Mouse (Mus musculus) Patski (cell line): ENCODE data around the gene Smim24. TPM values are rescaled to one million over a fixed set of nuclear protein-coding genes. Genes with fewer than 3 reads are reported as not detected.
A peak's percentile ranks its signal among the peaks of the same experiment; 100 is the strongest.

ENCODE experiments used
- ATAC-seq: fragments of 100-300 bp; one replicate; pipeline ENCODE4 v1.8.0; 2021
- CTCF ChIA-PET: fragments of 350-600 bp; sonication (Branson Sonifier 250); formaldehyde crosslinking; loops from one replicate; lab custom pipeline; 2022; ENCODE audit warnings: inconsistent platforms; lab: Charles Lee
- POLR2A ChIA-PET: fragments of 350-600 bp; sonication (Branson Sonifier 250); formaldehyde crosslinking; loops from one replicate; lab custom pipeline; 2022; ENCODE audit warnings: antibody characterized with exemption, inconsistent platforms; lab: Charles Lee
- DNase-seq: peaks from one replicate; pipeline ENCODE4 v3.0.0-alpha.2; 2011; ENCODE audit warnings: low read depth, low spot score
- H3K27me3 ChIP-seq: fragments of 371-371 bp; one replicate; pipeline ENCODE4 v1.5.1; 2021
- CTCF ChIP-seq: fragments of 100-300 bp; IDR thresholded peaks from one replicate; pipeline ENCODE4 v1.5.1; 2021
- in situ Hi-C: fragments of 300-500 bp; cut with MboI; formaldehyde crosslinking; loops from 3 replicates; pipeline ENCODE4 v1.11.1; 2018; ENCODE audit warnings: low pct_unique_long_range_greater_than_20kb, mixed read lengths
- polyA plus RNA-seq: library from polyadenylated mRNA; unstranded; gene quantifications from one replicate; pipeline ENCODE4 v1.2.3, GENCODE M21; 2021

Smim24 gene
- polyA plus RNA-seq, 1 experiment from 2014 or later: 0.18 TPM

- ChIA-PET CTCF (no interaction called here), POLR2A (no interaction called here)
- ATAC-seq: no peak
- no peak for DNase-seq
- in situ Hi-C loops: no loop called here
- no peaks in the 10 kb centered on the region for H3K27me3 ChIP-seq
- no peak for TF ChIP-seq CTCF
Observed at GRCm38 (mm10) chr10:81427327-81427726, 34.5 kb downstream of the Smim24 start.

- H3K27me3 ChIP-seq: no peaks in the 10 kb centered on the region
- in situ Hi-C loops: no loop called here
- POLR2A ChIA-PET: no interaction called here
- DNase-seq (no peak), ATAC-seq (no peak)
- CTCF ChIA-PET: no interaction called here
- TF ChIP-seq CTCF: no peak
Observed at GRCm38 (mm10) chr10:81427804-81428506, 35.1 kb downstream of the Smim24 start.

- H3K27me3 ChIP-seq: no peaks in the 10 kb centered on the region
- POLR2A ChIA-PET: no interaction called here
- CTCF ChIA-PET: no interaction called here
- DNase-seq: no peak
- ATAC-seq: no peak
- no peak for TF ChIP-seq CTCF
- in situ Hi-C loops: no loop called here
Observed at GRCm38 (mm10) chr10:81428507-81428870, 35.6 kb downstream of the Smim24 start.

GRCm38 (mm10) chr10:81429092-81429491, 36.2 kb downstream of the Smim24 start:
- no peak for TF ChIP-seq CTCF
- in situ Hi-C loops: no loop called here
- ATAC-seq: no peak
- DNase-seq: no peak
- ChIA-PET POLR2A (no interaction called here), CTCF (interaction anchor here (0.9 to 1.1 kb wide), 3 partner anchors 12 to 24 kb away, joined by 3 read pairs; no protein-coding TSS in a partner anchor)
- no peaks in the 10 kb centered on the region for H3K27me3 ChIP-seq

GRCm38 (mm10) chr10:81429605-81430061, 36.8 kb downstream of the Smim24 start:
- in situ Hi-C loops: no loop called here
- POLR2A ChIA-PET: no interaction called here

GRCm38 (mm10) chr10:81430141-81430830, 37.4 kb downstream of the Smim24 start:
- no peaks in the 10 kb centered on the region for H3K27me3 ChIP-seq

More at GRCm38 (mm10) chr10:81429605-81430061, 36.8 kb downstream of the Smim24 start:
- no peaks in the 10 kb centered on the region for H3K27me3 ChIP-seq
- TF ChIP-seq CTCF: no peak
- DNase-seq: no peak
- CTCF ChIA-PET: interaction anchor here (0.9 to 1.1 kb wide), 3 partner anchors 13 to 24 kb away, joined by 3 read pairs; no protein-coding TSS in a partner anchor
- ATAC-seq: no peak

GRCm38 (mm10) chr10:81430831-81431525, 38.1 kb downstream of the Smim24 start:
- in situ Hi-C loops: no loop called here
- H3K27me3 ChIP-seq: no peaks in the 10 kb centered on the region
- ChIA-PET POLR2A (interaction anchor here (1.1 kb wide), 1 partner anchor 24 kb away, joined by 3 read pairs; no protein-coding TSS in a partner anchor), CTCF (no interaction called here)
- TF ChIP-seq CTCF: no peak
- DNase-seq (no peak), ATAC-seq (no peak)

More at GRCm38 (mm10) chr10:81430141-81430830, 37.4 kb downstream of the Smim24 start:
- ATAC-seq (peak; percentile 22), DNase-seq (no peak)
- no peak for TF ChIP-seq CTCF
- in situ Hi-C loops: no loop called here
- ChIA-PET CTCF (interaction anchor here (0.9 kb wide), 1 partner anchor 25 kb away, joined by 3 read pairs; no protein-coding TSS in a partner anchor), POLR2A (no interaction called here)

GRCm38 (mm10) chr10:81431526-81432168, 38.8 kb downstream of the Smim24 start:
- no peaks in the 10 kb centered on the region for H3K27me3 ChIP-seq
- TF ChIP-seq CTCF: no peak
- no peak for DNase-seq

GRCm38 (mm10) chr10:81432169-81432867, 39.5 kb downstream of the Smim24 start:
- POLR2A ChIA-PET: interaction anchor here (1.1 kb wide), 1 partner anchor 25 kb away, joined by 3 read pairs; no protein-coding TSS in a partner anchor
- DNase-seq (no peak), ATAC-seq (no peak)
- no peaks in the 10 kb centered on the region for H3K27me3 ChIP-seq
- TF ChIP-seq CTCF: no peak
- CTCF ChIA-PET: interaction anchor here (1.2 kb wide), 1 partner anchor 18 kb away, joined by 3 read pairs; no protein-coding TSS in a partner anchor
- in situ Hi-C loops: no loop called here

More at GRCm38 (mm10) chr10:81431526-81432168, 38.8 kb downstream of the Smim24 start:
- ChIA-PET CTCF (no interaction called here), POLR2A (interaction anchor here (1.1 kb wide), 1 partner anchor 24 kb away, joined by 3 read pairs; no protein-coding TSS in a partner anchor)
- no peak for ATAC-seq
- in situ Hi-C loops: no loop called here
